Mouse (Mus musculus) embryonic fibroblast, embryonic 13.5 days (primary cell): Measurements from ENCODE around the gene AA986860.

ENCODE experiments used
- CTCF ChIP-seq: IDR thresholded peaks from 2 replicates; pipeline ENCODE4 v1.5.1; 2011; ENCODE audit warnings: mild to moderate bottlenecking, control low read depth, low read length, moderate library complexity, borderline replicate concordance; ENCODE audit not compliant: insufficient read depth
- POLR2A ChIP-seq: IDR thresholded peaks from 2 replicates; pipeline ENCODE4 v1.6.1; 2011; ENCODE audit warnings: low read depth, mild to moderate bottlenecking, control low read depth, low read length, moderate library complexity

GRCm38 (mm10) chr1:130775234-130775633, 43.5 kb downstream of the AA986860 start:
- TF ChIP-seq CTCF, result no peak
- no peak for TF ChIP-seq POLR2A
